Mouse (Mus musculus) embryonic facial prominence, embryonic 14.5 days (tissue): ENCODE results near the gene Muc2. TPM values are rescaled to one million over a fixed set of nuclear protein-coding genes. Genes with fewer than 3 reads are reported as not detected.
A peak's percentile ranks its signal among the peaks of the same experiment; 100 is the strongest.

ENCODE experiments used
- ATAC-seq: fragments of 200-750 bp; cut with Nextera tagmentation; 2 replicates; pipeline ENCODE4 v1.8.0; 2017; ENCODE audit warnings: low read depth, moderate number of reproducible peaks, moderate TSS enrichment
- DNase-seq: peaks from one replicate; pipeline ENCODE4 v3.0.0-alpha.2; 2015; ENCODE audit warnings: low spot score
- H3K27ac ChIP-seq: fragments of 300-500 bp; sonication (generic); replicated peaks from 2 replicates; pipeline ENCODE4 v1.5.1; 2014; ENCODE audit warnings: low read depth, mild to moderate bottlenecking, low read length, moderate library complexity
- H3K27me3 ChIP-seq: fragments of 300-500 bp; sonication (generic); replicated peaks from 2 replicates; pipeline ENCODE4 v1.6.1; 2014; ENCODE audit warnings: low read length; ENCODE audit not compliant: control insufficient read depth, insufficient read depth
- H3K36me3 ChIP-seq: fragments of 300-500 bp; sonication (generic); 2 replicates; pipeline ENCODE4 v1.6.1; 2014; ENCODE audit warnings: low read length, mixed read lengths; ENCODE audit not compliant: control insufficient read depth, insufficient read depth
- H3K4me1 ChIP-seq: fragments of 300-500 bp; sonication (generic); 2 replicates; pipeline ENCODE4 v1.6.1; 2014; ENCODE audit warnings: antibody characterized with exemption, low read length; ENCODE audit not compliant: control insufficient read depth, insufficient read depth
- H3K4me2 ChIP-seq: fragments of 300-500 bp; sonication (generic); 2 replicates; pipeline ENCODE4 v1.6.1; 2014; ENCODE audit warnings: low read depth, mild to moderate bottlenecking, low read length, moderate library complexity, mixed read lengths
- H3K4me3 ChIP-seq: fragments of 300-500 bp; sonication (generic); 2 replicates; pipeline ENCODE4 v1.5.1; 2014; ENCODE audit warnings: low read depth, mild to moderate bottlenecking, low read length
- H3K9ac ChIP-seq: fragments of 300-500 bp; sonication (generic); 2 replicates; pipeline ENCODE4 v1.6.1; 2014; ENCODE audit warnings: low read depth, mild to moderate bottlenecking, low read length, moderate library complexity, mixed read lengths
- H3K9me3 ChIP-seq: fragments of 300-500 bp; sonication (generic); 2 replicates; pipeline ENCODE4 v1.6.1; 2016; ENCODE audit warnings: low read length; ENCODE audit not compliant: control insufficient read depth
- WGBS: fragments of 180-500 bp; shearing (Covaris S2); extraction: QIAGEN DNeasy Blood & Tissue Kit; methylation state at CpG from one replicate; pipeline ENCODE4 v1.1.7; 2014; 5-methylcytosine and 5-hydroxymethylcytosine counted together
- polyA plus RNA-seq: library from polyadenylated mRNA; unstranded; fragments of >200 nt; fragmentation: Nextera tagmentation; extraction: Ambion mirVana; gene quantifications from 2 replicates; pipeline ENCODE4 v1.2.1, GENCODE M21; 2014

Gene Muc2
- polyA plus RNA-seq, 1 experiment from 2014 or later, result 1.3 TPM

DNA sequence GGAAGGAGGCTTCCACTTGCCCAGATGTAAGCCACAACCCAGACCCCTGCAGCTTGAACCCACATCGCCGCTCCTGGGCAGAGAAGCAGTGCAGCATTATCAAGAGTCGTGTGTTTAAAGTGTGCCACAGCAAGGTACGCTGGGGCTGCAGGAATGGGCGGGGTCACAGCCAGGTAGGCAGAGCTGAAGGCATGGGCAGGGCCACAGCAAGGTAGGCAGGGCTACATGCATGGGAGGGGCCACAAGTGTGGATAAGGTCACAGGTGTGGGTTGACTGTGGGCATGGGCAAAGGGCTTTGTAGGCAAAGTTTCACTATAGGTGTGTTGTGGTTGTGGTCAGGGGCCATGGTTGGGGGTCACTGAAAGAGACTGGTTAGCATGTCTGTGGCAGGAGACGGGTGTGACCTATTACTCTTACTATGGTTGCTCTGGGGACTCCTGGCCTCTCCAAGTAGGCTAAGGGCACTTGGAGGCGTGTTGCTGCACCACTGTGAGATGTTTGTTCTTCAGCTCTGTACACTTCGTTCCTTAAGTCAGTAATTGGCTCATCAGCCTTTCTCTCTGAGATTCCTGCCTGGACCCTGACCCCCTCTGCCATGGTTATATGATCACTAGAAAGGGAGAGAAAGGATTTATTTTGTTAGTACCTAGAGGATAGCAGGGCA lies 9.5 kb downstream of the Muc2 start:
- Histone ChIP-seq H3K4me1 (no peaks in the 10 kb centered on the region), H3K9ac (no peak overlapping the region), H3K27ac (no peak overlapping the region), H3K9me3 (no peaks in the 10 kb centered on the region), H3K36me3 (no peaks in the 10 kb centered on the region), H3K4me2 (no peak overlapping the region), H3K4me3 (no peak overlapping the region), H3K27me3 (no peaks in the 10 kb centered on the region)
- ATAC-seq (no peak), DNase-seq (no peak)
- WGBS, result 82% methylated on average over 8 of the region's 8 CpGs

GRCm38 (mm10) chr7:141747451-141748100 lies 57.4 kb downstream of the Muc2 start:
- no peak for ATAC-seq
- Histone ChIP-seq H3K4me1 (no peaks in the 10 kb centered on the region), H3K36me3 (no peaks in the 10 kb centered on the region), H3K4me2 (no peak overlapping the region), H3K4me3 (no peak overlapping the region), H3K27me3 (no peaks in the 10 kb centered on the region), H3K9me3 (no peaks in the 10 kb centered on the region), H3K9ac (no peak overlapping the region), H3K27ac (no peak overlapping the region)
- WGBS, result 83% methylated on average over 7 of the region's 7 CpGs
- DNase-seq, result no peak

DNA sequence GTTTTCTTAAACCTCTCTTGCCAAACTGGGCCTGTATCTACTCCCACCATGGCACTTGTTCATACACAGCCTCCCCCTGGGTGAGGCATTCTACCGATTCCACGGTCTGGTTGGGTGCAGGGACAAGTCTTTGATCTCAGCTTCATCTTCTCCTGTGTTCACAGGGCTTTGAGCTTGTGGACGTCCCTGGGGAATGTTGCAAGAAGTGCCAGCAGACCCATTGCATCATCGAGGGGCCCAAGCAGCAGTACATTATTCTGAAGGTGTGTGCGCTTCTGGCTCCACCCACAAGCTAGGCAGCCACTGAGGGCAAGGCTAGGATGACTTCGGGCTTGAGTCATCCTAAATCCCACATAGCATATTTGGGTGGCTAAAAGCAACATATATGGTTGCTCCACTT lies 62.4 kb downstream of the Muc2 start:
- H3K9me3 ChIP-seq, result no peaks in the 10 kb centered on the region
- H3K4me1 ChIP-seq, result no peaks in the 10 kb centered on the region
- no peak overlapping the region for H3K4me2 ChIP-seq
- H3K27ac ChIP-seq, result no peak overlapping the region
- DNase-seq (no peak), ATAC-seq (no peak)
- 80% methylated on average over 6 of the region's 6 CpGs for WGBS
- H3K36me3 ChIP-seq, result no peaks in the 10 kb centered on the region
- no peak overlapping the region for H3K9ac ChIP-seq
- no peaks in the 10 kb centered on the region for H3K27me3 ChIP-seq
- no peak overlapping the region for H3K4me3 ChIP-seq

DNA sequence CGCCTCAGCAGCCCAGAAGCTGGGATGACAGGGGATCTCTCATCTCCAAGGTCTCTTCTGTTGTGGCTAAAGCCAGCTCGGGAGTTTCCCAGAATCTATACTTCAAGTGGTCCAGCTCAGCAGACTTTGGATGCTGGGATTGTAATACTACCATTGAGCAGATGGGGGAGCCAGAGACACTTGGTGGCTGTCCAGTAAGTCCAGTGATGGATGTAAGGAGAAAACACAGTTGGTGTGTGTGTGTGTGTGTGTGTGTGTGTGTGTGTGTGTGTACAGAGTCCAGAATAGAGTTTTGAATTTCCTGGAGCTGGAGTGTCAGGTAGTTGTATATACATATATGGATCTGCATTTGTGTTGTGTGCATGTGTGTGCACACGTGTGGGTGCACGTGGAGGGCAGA lies 65.7 kb downstream of the Muc2 start:
- Histone ChIP-seq H3K4me3 (no peak overlapping the region), H3K9me3 (no peaks in the 10 kb centered on the region), H3K9ac (no peak overlapping the region), H3K27ac (no peak overlapping the region), H3K4me2 (no peak overlapping the region), H3K4me1 (no peaks in the 10 kb centered on the region), H3K27me3 (no peaks in the 10 kb centered on the region), H3K36me3 (no peaks in the 10 kb centered on the region)
- no peak for ATAC-seq
- DNase-seq, result peak; percentile 71
- WGBS, result 50% methylated on average over 4 of the region's 4 CpGs

DNA sequence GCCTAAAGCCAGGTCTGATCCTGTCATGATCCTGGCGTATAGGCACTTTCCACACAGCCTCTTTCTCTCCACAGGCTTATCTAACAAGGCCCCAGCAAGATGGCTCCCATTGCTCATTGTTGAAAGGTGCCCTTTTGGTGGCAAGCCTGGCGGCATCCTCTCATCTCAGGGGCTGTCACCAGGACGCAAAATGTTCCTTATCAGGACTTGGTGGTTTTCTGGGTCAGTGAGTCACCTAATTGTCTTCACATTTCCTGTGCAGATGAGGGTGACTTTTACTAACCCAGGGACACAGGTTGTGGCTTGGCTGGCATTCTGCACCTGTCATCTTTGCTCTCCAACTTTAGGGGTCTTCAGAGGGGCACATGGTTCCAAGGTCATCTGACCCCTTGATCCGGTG lies 68.2 kb downstream of the Muc2 start:
- no peak for ATAC-seq
- no peak overlapping the region for H3K4me2 ChIP-seq

GRCm38 (mm10) chr7:141770521-141770920 lies 80.4 kb downstream of the Muc2 start:
- Histone ChIP-seq H3K27ac (no peak overlapping the region), H3K9ac (no peak overlapping the region), H3K4me1 (peaks cover 7% of the 10 kb centered on the region; the same call in 1 of the 2 replicates), H3K9me3 (no peaks in the 10 kb centered on the region), H3K4me3 (no peak overlapping the region), H3K36me3 (no peaks in the 10 kb centered on the region), H3K4me2 (no peak overlapping the region), H3K27me3 (no peaks in the 10 kb centered on the region)
- WGBS, result 86% methylated on average over 3 of the region's 3 CpGs
- DNase-seq, result no peak
- ATAC-seq, result no peak

More for the DNA sequence above, 68.2 kb downstream of the Muc2 start:
- Histone ChIP-seq H3K9me3 (no peaks in the 10 kb centered on the region), H3K4me1 (no peaks in the 10 kb centered on the region), H3K9ac (no peak overlapping the region), H3K36me3 (no peaks in the 10 kb centered on the region), H3K27me3 (no peaks in the 10 kb centered on the region), H3K27ac (no peak overlapping the region), H3K4me3 (no peak overlapping the region)
- 74% methylated on average over 4 of the region's 4 CpGs for WGBS
- no peak for DNase-seq

DNA sequence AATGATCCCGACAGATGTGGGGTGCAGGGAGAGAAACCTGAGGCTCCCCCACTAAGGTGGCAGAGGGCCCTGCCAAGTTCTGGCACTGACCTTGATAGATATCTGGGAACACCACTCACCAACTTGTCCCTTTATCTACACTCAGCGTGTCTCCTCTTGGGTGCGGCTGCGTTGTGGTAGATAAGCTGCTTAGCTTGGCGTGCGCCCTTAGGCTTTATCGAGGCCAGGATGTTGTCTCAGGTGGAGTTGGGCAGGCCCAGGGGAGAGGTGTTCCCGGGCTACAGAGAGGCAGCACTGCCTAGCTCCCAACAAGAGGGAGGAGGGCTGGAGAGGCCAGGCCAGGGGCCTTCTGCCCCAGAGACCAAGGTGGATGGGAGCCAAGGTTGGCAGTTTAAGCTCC lies 80.8 kb downstream of the Muc2 start:
- no peak for DNase-seq
- 71% methylated on average over 8 of the region's 8 CpGs for WGBS

GRCm38 (mm10) chr7:141772058-141772557 lies 82.0 kb downstream of the Muc2 start:
- Histone ChIP-seq H3K9ac (no peak overlapping the region), H3K27me3 (no peaks in the 10 kb centered on the region), H3K4me1 (peaks cover 7% of the 10 kb centered on the region; the same call in 1 of the 2 replicates), H3K4me2 (no peak overlapping the region), H3K4me3 (no peak overlapping the region), H3K27ac (no peak overlapping the region), H3K9me3 (no peaks in the 10 kb centered on the region), H3K36me3 (no peaks in the 10 kb centered on the region)
- DNase-seq, result peak; percentile 27
- 56% methylated on average over 1 of the region's 1 CpGs for WGBS
- ATAC-seq, result 0 out of 2 replicates have a peak, but pooled peaks have one; percentile 50

More for the DNA sequence above, 80.8 kb downstream of the Muc2 start:
- no peaks in the 10 kb centered on the region for H3K27me3 ChIP-seq
- no peak overlapping the region for H3K4me2 ChIP-seq
- H3K9me3 ChIP-seq, result no peaks in the 10 kb centered on the region
- H3K36me3 ChIP-seq, result no peaks in the 10 kb centered on the region
- H3K27ac ChIP-seq, result no peak overlapping the region
- no peak for ATAC-seq
- no peak overlapping the region for H3K4me3 ChIP-seq
- peaks cover 7% of the 10 kb centered on the region; the same call in 1 of the 2 replicates for H3K4me1 ChIP-seq
- no peak overlapping the region for H3K9ac ChIP-seq
